Mouse (Mus musculus): ENCODE measurements at regions not wholly inside any gene's neighbourhood (a gene's known extent, or its start where the extent isn't known, plus 50 kb on each side); places are given as distances from the start of the nearest gene placed in this dataset.

DNA sequence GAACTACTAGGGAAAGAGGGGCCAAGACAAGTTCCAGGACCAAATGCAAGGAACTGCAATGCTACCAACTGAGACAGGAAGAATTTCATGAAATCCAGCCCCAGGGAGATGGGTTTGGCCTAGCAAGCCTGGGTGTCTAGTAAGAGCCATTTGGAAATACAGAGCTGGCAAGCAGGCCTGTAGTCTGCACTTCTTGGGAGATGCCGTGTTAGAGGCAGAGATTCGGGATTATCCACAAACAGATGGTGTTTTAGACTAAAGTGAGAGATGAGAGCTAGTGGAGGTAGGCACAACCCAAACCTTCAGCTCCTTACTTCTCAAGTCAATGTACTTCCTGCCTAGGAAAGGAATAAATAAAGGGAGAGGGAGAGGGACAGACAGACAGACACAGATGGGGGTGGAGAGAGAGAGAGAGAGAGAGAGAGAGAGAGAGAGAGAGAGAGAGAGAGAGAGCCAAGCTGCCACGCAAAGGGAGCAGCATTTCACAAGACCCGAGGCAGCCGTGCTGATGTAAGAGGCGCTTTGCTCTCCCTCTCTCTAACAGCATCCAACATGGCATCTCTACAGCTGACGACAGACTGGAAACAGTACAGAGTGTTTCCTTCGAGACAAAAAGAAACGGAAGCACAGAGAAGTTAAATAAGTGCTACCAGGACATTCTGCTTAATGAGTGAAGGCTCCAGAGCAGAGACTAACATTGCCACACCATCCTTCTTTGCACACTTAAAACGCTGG lies 182.9 kb downstream of the Irs2 start:
- DNase-seq (ENCODE audit: low spot score) = no peak

DNA sequence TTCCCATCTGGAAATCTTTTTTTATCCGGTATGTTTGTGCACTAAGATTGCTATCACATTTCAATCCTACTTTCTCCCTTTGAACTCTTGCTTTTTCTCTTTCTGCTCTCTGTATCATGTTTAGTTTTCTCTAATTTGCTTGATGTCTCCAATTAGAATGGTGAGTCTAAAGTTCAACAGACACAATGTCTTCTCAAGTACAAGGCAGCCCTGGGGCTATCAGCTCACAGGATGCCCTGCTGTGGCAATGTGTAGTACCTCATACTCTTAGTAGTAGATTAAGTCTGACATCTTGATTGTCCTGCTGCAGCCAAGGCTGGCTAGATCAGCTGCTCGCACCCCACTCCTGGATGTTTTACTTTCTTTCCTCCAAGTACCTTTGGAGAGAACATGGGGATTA lies 186.4 kb downstream of the Irs2 start:
- DNase-seq (ENCODE audit: low spot score) = no peak

GRCm38 (mm10) chr8:10814499-10814898 lies 193.8 kb downstream of the Irs2 start:
- no peak for DNase-seq (ENCODE audit: low spot score)

DNA sequence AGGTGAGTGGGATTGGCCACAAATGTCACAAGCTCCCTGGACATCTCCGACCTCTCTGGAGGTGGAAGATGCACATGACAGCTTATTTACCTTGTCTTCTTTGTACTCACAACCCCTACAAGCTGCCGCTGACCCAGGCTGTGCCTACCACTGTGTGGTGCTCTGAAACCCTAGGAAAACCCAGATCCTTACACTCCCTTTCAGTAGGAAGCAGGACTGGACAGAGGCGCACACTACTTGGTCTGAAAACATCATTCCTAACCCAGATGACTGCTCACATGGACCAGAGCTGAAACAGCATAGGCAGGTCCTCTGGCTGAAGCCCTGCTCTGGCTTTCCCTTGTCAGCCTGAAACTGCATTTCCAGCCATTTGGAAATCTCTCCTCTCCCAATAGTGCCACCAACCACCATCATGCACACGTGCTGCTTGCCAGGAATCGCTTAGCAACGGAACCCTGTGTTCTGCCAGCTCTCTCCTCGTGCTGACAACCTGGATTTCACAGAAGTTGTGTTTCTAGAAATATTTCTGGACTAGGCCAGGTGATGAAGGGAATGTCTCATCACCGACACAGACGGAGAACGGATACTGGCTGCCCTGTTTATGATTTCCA lies 196.1 kb downstream of the Irs2 start:
- DNase-seq (ENCODE audit: low spot score) = no peak

- DNase-seq (ENCODE audit: low spot score) = no peak
These were observed 201.2 kb downstream of the Irs2 start for GRCm38 (mm10) chr8:10807040-10807439.

DNA sequence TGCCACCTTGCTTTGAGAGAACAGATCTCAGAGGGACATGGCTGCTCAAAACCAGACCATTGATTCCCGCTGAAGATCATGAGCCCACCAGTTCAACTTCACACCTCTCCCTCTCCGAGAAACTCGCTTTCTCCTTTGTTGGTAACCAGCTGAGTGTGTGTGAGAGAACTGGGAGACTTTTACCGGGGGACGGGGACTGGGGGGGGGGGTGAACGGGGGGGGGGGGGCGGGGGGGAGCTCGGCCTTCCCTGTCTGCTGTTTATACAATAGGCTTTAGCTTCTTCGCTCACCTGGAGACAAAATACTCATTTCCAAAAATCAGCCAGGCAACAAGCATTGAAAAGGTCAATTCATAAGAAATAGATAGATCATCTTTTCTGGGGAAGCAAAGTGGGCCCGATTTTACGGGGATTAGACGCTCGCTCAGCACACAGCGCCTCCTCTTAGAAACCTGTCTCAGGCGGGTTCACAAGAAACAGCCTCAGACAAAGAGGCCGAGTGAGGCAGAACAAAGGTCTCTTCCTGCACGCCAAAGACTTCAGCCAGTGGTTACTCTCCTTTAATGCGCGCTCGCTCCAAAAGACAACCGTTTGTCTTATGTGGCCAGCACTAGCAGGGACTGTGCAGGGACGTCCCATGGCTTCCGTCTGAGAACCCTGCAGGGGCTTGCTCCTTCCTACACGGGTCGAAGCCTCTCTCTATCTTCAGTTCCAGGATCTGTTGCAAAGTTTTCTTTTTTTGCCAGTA lies 202.7 kb downstream of the Irs2 start:
- DNase-seq (ENCODE audit: low spot score) = no peak

DNA sequence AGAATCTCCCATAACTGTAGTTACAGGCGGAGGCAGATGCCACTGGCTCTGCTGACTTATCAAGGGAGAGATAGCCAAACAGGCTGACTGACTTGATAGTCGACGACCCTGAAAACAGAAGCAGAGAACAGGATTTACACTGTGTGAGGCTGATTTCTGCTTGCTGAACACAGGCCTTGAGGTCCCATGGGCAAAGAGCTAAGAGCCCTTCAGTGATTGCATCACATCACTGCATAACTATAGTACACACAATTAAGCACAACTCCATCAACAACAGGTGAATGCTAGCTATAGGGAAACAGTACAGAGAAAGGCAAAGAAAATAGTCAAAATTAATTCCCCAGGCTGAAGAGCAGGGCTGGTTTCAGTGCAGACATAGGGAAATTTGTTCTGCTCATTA lies 203.3 kb downstream of the Irs2 start:
- DNase-seq (ENCODE audit: low spot score) = no peak

DNA sequence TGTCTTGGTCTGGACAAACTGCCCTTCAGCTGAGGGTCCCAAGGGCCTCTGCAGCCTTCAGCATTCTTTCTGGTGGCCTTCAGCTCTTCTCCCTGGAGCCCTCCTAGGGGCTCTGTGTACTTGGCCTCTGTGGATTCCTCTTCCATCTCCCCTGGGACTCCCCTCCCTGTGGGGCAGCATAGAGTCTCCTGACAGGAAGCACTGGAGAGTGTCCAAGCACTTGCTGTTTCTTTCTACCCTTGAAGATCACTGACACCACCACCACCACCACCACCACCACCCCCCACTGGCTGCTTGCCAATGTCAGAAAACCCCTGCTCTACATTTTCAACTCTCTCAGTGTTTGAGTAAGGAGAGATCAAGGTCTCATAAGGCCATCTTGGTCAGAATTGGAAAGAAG lies 206.3 kb downstream of the Irs2 start:
- DNase-seq (ENCODE audit: low spot score) = peak; percentile 52

DNA sequence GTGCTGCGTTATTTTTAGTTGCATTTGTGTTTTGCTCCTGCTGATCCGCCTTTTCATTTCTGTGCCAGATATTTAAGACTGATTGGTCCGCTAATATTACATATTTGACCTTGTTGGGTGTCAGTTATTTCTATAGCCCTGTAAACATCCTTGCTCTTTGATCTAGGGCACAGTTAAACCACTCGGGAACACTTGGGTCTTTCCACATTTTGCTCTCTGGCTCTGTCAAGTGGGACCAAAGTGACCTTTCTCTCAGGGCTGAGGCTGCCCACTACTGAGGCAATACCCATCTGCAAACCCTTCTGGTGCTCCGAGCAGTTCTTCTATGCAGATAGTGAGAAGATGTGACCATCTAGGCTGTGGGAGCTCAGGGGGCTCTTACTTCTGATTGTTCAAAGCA lies 206.7 kb downstream of the Irs2 start:
- no peak for DNase-seq (ENCODE audit: low spot score)

GRCm38 (mm10) chr8:10798444-10798843 lies 209.8 kb downstream of the Irs2 start:
- DNase-seq (ENCODE audit: low spot score) = no peak

- DNase-seq (ENCODE audit: low spot score) = no peak
These were observed 213.7 kb downstream of the Irs2 start for GRCm38 (mm10) chr8:10794367-10795189.

DNA sequence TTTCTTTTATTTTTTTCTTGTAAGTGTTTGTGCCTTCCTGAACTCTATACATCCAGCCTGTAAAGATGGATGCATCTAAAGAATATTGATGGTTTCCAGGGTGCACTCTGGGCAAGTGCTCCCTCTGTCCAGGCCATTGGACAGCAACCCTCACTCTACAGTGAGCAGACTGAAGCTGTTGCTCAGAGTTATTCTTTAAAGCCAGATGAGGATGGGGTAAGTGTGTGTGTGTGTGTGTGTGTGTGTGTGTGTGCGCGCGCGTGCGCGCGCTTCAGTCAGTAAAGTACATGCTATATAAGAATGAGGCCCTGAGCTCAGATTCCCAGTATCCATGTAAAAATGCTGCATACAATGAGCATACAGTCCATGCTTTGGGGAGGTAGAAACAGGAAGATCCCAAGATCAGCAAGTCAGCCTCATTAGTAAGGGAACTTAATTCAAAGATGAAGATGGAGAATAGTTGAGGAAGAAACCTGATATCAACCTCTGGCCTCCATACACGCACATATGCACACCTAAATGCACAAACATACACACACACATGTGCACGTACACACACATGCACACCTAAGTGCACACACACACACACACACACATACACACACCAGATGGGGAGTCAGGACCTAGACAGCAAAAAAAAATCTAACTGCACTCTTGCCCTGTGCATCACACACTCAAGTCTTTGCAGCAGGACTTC lies 214.4 kb downstream of the Irs2 start:
- DNase-seq (ENCODE audit: low spot score) = no peak

DNA sequence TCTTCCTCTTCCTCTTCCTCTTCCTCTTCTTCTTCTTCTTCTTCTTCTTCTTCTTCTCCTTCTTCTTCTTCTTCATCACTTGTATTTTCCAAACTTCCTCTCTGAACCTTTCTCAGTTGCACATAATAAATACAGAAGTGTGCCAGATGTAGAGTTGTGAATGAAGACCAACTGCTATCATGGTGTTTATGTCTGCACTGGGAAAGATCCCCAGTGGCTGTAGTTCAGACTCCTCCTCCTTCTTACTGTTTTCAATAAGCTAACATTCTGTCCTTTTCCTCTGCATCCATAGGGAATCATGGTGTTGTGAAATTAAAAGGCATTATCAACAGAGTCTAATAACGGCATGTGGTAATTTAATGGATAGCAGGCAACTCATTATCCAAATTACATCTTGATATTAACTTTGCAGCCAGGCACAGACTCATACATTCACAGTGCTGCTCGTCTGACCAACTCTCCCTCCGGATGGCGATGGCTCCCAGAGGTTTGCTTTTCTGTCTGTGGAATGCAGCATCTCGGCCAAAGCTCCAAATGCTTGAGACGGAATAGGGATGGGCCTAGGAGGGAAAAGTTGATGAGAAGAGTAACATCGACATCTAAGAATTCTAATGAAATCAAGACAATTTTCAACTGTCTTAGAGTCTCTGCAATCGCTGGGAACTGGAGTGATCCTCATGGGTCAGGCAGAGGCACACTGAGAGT lies 219.6 kb downstream of the Irs2 start:
- no peak for DNase-seq (ENCODE audit: low spot score)

- DNase-seq (ENCODE audit: low spot score) = no peak
These were observed 222.5 kb downstream of the Irs2 start for GRCm38 (mm10) chr8:10785801-10786200.

DNA sequence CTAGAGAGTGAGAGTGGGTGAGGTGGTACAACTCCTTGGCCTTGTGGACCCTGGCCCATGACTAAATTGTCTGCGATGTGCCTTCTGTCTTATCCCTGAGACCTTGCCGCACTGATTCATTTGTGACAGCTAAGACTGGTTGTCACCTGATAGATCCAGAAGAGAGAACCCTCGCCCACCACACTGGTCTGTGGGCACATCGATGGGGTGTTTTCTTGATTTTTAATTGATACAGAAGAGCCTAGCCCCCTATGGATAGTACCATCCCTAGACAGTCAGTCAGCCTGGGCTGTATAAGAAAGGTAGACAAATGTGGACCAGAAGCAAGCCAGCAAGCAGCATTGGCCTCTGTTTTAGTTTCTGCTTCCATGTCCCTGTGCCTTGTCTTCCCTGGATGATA lies 222.9 kb downstream of the Irs2 start:
- no peak for DNase-seq (ENCODE audit: low spot score)

DNA sequence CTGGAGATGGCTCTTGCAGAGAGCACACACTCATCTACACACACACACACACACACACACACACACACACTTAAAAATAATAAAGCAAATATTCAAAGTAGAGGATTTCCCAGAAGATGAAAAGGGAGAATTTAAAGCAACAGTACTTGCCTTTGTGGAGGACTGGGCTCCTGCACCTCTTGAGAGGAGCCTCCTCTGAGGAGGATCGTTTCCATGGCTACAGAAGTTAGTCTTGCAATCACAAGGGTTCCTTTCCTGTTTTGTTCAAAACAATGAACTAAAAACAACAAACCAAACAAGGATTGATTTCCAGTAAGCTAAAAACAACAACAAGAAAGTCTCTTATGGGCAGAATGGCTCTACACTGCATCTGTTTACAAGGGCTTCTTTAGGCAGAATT lies 223.8 kb downstream of the Irs2 start:
- no peak for DNase-seq (ENCODE audit: low spot score)

DNA sequence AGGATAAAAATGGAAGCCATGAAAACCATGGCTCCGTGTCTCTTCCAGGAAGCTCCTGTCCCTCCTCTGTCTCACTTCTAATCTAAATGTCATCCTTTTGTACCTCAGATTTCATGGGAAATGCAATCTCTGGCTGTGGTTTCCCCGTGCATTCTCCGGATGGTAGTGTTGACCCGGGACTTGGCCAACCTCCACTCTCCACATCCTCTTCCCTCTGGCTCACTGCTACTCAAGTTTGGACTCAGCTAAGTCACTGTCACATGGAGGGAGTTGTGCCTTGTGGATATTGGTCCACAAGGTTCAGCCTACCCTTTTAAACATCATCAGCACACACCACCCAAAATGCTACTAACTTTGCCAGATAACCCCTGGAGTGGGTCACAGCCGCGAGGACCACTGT lies 226.4 kb downstream of the Irs2 start:
- no peak for DNase-seq (ENCODE audit: low spot score)

GRCm38 (mm10) chr8:10779636-10780035 lies 228.6 kb downstream of the Irs2 start:
- DNase-seq (ENCODE audit: low spot score) = no peak

DNA sequence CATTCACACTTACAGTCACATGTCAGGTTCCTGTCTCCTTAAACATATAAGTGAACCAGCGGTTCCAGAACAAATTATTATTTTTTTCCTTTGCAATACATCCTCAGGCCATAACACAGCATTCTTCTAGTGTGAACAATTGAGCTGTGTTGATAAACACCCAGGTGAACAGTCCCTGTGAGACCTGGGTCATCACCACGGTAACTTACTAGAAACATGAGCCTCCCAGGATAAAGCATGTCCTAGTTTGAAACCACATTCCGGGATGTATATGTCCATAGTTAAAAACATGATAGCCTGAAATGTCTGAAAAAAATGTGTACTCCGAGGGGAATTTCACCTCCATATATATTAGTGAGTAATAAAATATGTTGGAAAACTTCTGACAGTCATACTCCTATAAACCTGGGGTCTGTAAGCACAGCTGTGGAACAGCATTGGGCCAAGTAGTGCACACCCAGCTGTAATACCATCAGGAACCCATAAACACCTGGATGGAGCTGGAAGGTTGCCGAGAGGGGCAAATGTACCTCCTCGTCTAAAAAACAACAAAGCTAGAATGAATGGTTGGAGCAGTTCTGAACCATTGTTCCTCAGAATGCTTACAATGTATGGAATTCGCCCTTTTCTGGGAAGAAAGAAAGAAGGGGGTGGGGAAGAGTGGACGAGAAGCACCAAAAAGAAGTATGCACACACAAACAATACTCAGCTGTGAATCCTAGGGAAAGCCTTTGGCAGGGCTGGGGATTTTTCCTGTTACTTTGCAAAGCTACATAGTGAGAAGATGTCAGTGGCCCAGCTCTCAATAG lies 232.9 kb downstream of the Irs2 start:
- DNase-seq (ENCODE audit: low spot score) = no peak

GRCm38 (mm10) chr8:10774778-10775177 lies 233.5 kb downstream of the Irs2 start:
- DNase-seq (ENCODE audit: low spot score) = no peak

Data from testis, postnatal 14 days (tissue).